Mouse (Mus musculus): ENCODE measurements around the gene Cnnm2.

Gene Cnnm2

DNA sequence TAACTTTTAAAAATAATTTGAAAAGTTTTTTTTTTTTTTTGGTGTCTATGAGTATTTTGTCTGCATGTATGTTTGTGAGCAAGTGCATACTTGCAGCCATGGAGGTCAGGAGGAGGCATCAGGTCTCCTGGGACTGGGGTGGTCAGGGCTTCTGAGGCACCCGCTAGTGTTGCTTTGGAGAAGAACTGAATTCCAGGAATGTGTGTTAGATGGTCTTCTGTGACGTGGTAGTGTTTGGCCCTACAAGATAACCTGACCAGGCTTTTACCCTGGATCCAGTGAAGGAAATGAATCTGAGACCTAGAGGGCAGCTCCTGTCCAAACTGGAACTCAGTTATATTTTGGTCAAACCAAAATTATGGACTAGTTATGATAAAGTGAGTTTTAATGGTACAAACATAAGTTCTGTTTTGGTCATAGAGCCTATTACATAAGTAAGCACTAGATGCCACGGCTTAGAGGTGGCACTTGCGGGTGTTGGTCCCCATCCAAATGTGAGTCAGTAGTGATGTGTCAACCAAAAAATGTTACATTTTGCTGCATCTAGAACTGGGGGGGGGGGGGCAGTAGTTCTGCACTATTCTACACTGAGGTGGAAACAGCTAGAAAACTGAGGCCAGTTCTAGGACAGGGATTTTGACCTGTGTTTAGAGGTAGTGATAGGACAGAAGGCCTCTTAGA is 38.6 kb downstream of the Cnnm2 start:
- ATAC-seq (ENCODE audit: low TSS enrichment): no peak

GRCm38 (mm10) chr19:46801492-46801891 is 40.1 kb downstream of the Cnnm2 start:
- no peak for ATAC-seq (ENCODE audit: low TSS enrichment)

DNA sequence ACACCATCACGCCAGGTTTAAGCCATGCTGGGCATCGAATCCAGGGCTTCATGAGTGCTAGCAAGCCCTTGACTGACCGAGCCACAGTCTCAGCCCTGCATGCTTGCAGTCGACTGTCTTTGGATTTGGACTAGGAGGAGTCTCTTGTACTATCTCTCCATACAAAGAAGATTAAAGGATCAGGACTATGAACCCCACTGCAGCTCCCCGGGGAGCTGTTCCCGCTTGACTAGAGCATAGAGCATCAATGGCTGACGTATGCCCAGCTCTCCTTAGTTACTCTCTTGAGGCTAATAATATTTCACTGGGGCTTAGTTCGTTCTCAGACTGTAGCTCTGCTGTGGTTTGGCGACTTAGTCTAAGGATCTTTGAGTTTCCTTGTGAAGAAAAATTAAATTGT is 40.9 kb downstream of the Cnnm2 start:
- ATAC-seq (ENCODE audit: low TSS enrichment): no peak

DNA sequence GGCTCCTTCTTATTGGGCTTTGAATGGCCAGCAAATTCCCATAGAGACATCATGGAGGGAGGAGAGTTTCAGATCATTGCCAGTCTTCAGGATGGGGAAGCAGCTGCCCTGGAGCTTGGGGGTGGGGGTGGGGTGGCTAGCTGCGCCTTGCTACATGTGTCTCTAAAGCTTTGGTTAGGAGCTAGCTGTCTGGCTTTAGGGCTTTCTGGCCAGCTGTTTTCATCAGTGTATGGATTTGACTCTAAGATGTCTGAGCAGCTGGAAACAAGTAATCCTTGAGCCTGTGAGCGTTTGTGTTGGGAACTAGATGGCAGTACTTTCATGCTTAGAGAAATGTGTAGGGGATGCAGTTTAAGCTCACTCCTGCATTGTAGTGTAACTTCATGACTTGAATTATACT is 42.3 kb downstream of the Cnnm2 start:
- ATAC-seq (ENCODE audit: low TSS enrichment): no peak

DNA sequence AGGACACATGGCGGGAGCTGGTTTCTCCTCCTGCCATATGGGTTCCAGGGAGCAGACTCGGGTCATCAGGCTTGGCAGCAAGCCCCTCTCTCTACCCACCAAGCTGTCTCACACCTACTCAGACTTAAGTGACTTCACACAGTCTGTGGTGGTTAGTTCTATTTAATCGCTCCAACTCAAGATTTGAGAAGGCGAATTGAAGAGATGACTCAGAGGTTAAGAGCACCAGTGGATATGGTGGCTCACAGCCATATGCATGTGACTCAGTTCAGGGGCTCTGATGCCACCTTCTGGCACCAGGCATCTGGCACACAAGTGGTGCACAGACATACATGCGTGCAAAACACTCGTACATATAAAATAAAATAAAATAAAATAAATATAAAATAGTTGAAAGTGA is 43.4 kb downstream of the Cnnm2 start:
- ATAC-seq (ENCODE audit: low TSS enrichment): no peak

GRCm38 (mm10) chr19:46805933-46806688 is 44.7 kb downstream of the Cnnm2 start:
- no peak for ATAC-seq (ENCODE audit: low TSS enrichment)

DNA sequence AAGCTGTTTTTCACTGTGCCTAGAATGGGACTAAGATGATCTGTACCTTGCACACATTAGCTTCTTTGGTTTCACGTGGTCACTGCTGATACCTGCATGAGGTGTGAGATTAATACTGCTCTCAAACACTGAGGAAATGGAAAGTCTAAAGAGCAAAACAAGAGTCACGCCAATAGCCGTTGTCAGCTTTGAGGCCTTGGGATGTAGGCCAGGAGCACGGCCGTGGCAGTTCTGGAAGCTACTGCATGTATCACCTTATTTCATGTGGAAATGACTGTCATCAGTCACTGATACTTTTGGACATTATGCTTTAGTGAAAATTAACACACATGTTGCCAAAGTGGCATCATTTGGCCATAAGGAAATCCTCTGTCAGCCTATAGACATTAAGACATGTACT is 46.9 kb downstream of the Cnnm2 start:
- no peak for ATAC-seq (ENCODE audit: low TSS enrichment)

- no peak for ATAC-seq (ENCODE audit: low TSS enrichment)
Observed at GRCm38 (mm10) chr19:46809031-46809430, 47.6 kb downstream of the Cnnm2 start.

- ATAC-seq (ENCODE audit: low TSS enrichment): no peak
Observed at GRCm38 (mm10) chr19:46819276-46819675, 57.9 kb downstream of the Cnnm2 start.

DNA sequence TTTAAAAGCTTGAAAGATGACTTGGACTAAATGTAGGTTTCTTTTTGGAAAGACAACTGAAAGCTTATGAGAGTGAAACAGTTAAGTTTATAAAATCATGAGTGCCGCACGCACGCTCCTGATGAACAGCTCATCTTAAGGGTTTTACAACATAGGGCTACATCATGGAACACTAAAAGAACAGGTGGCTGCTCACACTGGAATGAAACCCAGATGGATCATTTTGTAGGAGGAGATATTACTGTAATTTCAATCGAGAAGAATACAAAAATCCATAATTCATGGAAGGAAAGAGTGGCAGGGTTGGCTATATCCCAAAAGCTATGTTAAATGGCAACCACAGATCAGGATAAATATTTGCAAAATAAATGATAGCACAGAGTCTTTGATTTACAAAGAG is 61.1 kb downstream of the Cnnm2 start:
- no peak for ATAC-seq (ENCODE audit: low TSS enrichment)

- peak; percentile 67; the same call in 1 of the 2 replicates for ATAC-seq (ENCODE audit: low TSS enrichment)
Observed at GRCm38 (mm10) chr19:46823759-46824158, 62.4 kb downstream of the Cnnm2 start.

DNA sequence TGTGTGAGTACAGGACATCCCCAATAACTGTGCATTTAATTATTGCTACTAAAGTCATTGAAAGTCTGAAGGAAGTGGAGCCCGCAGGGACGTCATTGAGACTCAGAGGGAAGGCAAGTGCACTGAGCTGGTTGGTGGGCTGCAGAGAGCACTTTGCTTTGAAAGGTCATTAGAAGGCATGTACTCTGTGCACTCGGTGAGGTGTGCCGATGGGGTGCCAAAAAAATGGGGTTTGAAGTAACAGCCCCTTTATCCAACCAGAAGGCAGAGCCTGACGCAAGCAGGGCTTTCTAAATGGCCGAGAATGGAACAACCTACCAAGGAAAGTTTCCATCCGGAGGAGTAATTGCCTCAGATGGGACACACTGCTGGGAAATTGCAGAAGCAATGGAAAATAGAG is 63.5 kb downstream of the Cnnm2 start:
- ATAC-seq (ENCODE audit: low TSS enrichment): no peak

DNA sequence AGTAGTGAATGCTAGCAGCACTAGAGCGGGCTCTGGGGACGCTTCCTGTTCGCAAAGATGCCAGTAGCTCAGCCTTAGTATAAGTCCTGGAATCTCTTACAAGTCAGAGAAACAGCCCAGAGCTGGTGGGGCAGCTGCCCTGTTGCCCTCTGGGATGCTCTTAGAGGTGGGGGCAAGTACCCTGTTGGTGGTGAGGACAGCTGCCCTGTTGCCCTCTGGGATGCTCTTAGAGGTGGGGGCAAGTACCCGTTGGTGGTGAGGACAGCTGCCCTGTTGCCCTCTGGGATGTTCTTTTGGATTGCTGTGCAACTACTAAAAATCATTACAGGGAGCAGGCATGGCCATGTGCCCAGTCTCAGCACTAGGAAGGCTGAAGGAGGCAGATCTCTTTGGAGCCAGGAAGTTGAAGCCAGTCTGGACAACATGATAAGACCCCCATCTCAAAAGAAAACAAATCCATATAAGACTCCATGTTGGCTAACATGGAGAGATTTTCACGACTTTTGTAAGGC is 66.3 kb downstream of the Cnnm2 start:
- no peak for ATAC-seq (ENCODE audit: low TSS enrichment)

DNA sequence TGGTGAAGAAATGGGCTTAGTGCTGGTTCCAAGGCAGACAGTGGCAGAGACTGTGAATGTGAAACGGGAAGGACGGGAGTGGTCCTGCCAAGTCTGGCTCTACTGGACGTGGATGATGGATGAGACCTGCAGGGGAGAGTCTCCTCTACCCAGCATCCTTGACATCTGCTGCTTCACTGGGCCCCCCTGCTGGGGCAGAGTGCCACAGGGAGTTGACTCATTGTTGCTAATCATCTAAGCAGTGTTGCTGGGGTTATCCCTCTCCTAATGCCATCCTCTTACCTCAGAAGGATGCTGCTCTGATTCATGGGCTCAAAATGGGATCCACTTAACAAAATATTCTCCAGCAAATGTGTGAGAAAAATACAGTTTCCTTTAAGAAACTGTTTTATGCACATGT is 67.6 kb downstream of the Cnnm2 start:
- ATAC-seq (ENCODE audit: low TSS enrichment): no peak

GRCm38 (mm10) chr19:46831381-46831780 is 70.0 kb downstream of the Cnnm2 start:
- no peak for ATAC-seq (ENCODE audit: low TSS enrichment)

DNA sequence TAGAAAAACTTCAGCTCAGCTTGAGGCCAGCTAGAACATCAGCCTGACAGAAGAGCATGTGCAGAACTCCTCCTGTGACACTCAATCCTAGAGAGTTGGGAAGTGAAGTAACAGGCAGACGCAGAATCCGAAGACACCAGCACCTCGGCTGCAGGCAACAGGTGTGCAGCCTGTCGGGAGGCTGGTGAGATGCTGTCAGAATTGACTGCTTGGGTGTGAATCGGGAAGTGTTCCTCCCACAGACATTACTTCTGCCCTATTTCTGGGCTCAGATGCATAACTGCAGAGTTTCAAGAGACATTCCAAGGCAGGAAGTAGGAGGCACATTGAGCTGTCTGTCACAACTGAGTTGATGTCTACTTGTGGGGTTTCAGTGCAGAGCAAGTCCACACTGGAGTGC is 72.9 kb downstream of the Cnnm2 start:
- ATAC-seq (ENCODE audit: low TSS enrichment): peak; percentile 90

DNA sequence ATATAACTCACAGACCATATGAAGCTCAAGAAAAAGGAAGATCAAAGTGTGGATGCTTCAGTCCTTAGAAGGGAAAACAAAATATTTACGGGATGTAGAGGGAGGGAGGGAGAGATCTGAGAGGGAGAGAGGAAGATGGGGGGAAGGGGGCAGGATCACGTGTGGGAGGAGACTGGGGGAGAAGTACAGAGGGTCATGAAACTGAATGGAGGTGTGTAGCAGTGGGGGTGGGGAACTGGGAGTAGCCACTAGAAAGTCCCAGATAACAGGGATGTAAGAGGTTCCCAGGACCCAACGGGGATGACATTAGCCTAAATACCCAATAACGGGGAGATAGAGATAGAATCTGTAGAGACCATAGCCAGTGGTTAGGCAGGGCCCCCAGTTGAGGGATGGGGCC is 73.9 kb downstream of the Cnnm2 start:
- no peak for ATAC-seq (ENCODE audit: low TSS enrichment)

- ATAC-seq (ENCODE audit: low TSS enrichment): no peak
Observed at GRCm38 (mm10) chr19:46836085-46836484, 74.7 kb downstream of the Cnnm2 start.

DNA sequence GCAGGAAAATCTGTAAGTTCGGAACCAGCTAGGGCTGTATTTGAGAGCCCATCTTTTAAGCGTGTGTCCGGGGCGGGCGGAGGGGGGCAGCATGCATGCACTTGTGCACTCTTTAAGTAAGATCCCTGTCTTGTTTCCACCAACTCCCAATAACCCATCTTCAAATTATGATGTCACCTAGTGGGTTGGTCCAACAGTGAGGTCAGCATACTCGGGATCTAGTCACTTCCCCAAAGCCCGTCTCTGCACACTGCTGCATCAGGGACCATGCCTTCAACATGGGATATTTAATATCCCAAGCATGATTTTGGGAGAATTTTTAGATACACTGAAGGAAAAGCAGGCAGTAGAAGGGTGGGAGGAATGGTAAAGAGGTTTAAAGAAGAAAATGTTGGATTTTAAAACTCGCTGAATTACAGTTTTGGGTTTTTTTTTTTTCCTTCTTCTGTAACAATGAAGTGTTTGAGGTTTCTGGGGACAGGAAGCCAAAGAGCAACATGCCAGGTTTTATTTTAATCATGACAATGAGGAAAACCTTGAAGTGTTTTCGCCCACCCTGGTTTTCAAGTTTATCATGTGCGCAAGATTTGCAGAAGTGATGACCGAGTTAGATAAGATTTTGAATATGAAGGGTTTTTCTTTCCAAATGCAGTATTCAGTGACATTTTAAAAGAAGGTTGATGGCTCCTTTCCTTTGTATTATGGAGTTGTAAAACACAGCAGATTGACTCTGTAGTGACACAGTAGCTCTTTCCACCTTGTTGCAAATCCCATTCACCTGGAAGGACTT is 76.1 kb downstream of the Cnnm2 start:
- ATAC-seq (ENCODE audit: low TSS enrichment): no peak

DNA sequence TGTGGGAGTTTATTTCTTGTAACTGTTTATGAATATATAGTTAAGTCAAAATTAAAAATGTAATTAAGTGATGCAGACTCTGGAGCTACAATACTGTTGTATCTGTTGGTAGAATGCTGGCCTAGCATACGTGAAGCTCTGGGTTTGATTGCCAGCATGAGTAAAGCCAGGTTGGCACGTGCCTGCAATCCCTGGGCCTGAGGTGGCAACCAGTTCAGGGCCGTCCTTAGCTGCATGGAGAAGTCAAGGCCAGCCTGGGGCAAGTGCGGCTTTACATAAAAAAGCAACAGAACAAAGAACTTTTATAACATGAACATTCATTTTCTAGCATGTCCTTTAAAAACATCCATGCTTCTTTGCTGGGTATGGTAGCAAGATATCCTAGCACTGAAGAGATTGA is 79.6 kb downstream of the Cnnm2 start:
- ATAC-seq (ENCODE audit: low TSS enrichment): no peak

DNA sequence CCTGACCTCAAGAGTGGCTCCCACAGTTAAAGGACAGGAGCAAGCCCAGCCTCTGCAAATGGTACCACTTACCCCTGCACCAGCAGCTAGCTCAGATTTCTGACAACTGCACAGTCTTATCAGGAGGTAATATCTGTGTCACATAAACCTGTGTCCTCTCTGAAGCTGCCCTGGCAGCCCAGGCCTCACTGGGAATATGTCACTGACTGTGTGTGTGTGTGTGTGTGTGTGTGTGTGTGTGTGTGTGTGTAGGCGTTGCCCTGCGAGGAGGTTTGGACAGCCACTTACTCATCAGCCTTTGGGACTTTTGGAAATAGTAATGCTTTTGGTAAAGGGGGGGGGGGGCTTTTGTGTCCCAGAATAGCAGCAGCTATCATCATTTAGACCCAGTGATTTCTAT is 81.6 kb downstream of the Cnnm2 start:
- ATAC-seq (ENCODE audit: low TSS enrichment): no peak

DNA sequence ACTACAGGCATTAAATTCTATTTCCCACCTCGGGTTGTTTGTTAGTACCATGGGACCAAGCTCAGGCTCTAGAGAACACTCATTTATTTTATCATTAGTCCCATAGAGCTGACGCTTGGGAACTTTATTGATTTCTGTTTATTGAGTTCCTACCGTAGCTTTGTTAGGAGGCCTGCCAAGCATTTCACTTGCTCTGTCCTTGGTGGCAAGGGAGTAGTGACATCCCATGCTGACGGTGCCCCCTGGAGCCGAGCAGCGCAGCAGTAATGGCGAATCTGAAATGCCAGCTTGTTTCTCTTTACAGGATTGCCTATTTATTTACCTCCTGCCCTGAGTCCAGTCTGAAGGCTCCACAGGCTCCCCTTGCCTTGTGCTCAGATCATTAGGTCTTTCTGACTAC is 84.7 kb downstream of the Cnnm2 start:
- no peak for ATAC-seq (ENCODE audit: low TSS enrichment)

- ATAC-seq (ENCODE audit: low TSS enrichment): no peak
Observed at GRCm38 (mm10) chr19:46846459-46846858, 85.1 kb downstream of the Cnnm2 start.

All from frontal cortex, adult (tissue).